Mouse (Mus musculus) bone marrow, adult 2 months (tissue): ENCODE data around the gene Mboat7. TPM values are rescaled to one million over a fixed set of nuclear protein-coding genes. Genes with fewer than 3 reads are reported as not detected.
"Not testable (repeated sequence)": the region's sequence is repeated elsewhere in the genome, so short reads cannot be mapped to it uniquely, and the experiment has no call there.

Source experiments
- H3K27ac ChIP-seq: fragments of 200-500 bp; 2 replicates; pipeline ENCODE4 v1.5.1; 2012; ENCODE audit warnings: low read depth, mild to moderate bottlenecking, control low read depth, inconsistent platforms, low read length; ENCODE audit not compliant: control insufficient read depth, poor library complexity, insufficient read depth
- H3K4me1 ChIP-seq: fragments of 200-500 bp; 2 replicates; pipeline ENCODE4 v1.6.1; 2011; ENCODE audit warnings: low read length; ENCODE audit not compliant: control insufficient read depth, insufficient read depth
- H3K4me3 ChIP-seq: fragments of 200-500 bp; replicated peaks from 2 replicates; pipeline ENCODE3; 2011; ENCODE audit warnings: mild to moderate bottlenecking, low read depth, low read length, control low read depth; ENCODE audit not compliant: control insufficient read depth
- CTCF ChIP-seq: fragments of 200-500 bp; IDR thresholded peaks from 2 replicates; pipeline ENCODE4 v1.5.1; 2011; ENCODE audit warnings: low read length, control low read depth; ENCODE audit not compliant: control insufficient read depth, insufficient read depth
- POLR2A ChIP-seq: fragments of 200-500 bp; IDR thresholded peaks from 2 replicates; pipeline ENCODE4 v1.6.1; 2011; ENCODE audit warnings: low read depth, mild to moderate bottlenecking, control low read depth, low read length, borderline replicate concordance; ENCODE audit not compliant: control insufficient read depth
- WGBS: fragments of 180-500 bp; shearing (Covaris S2); methylation state at CpG from one replicate; pipeline ENCODE4 v1.1.7; 2018; 5-methylcytosine and 5-hydroxymethylcytosine counted together
- polyA plus RNA-seq: library from polyadenylated mRNA; stranded (reverse); fragments of >200 nt; gene quantifications from 2 replicates; pipeline ENCODE4 v1.2.4, GENCODE M21; 2011; ENCODE audit warnings: low replicate concordance; ENCODE audit not compliant: missing spikeins, insufficient read depth, insufficient read length

Gene Mboat7
- polyA plus RNA-seq, 1 experiment: 43.5 TPM

GRCm38 (mm10) chr7:3703148-3703878 is 10.0 kb upstream of the Mboat7 start:
- Histone ChIP-seq H3K4me1 (peaks cover 1% of the 10 kb centered on the region; the same call in 1 of the 2 replicates), H3K4me3 (peak overlapping the region; percentile 95), H3K27ac (peak overlapping the region; percentile 40)
- TF ChIP-seq POLR2A (no peak), CTCF (no peak)
- WGBS: 17% methylated on average over 6 of the region's 6 CpGs

GRCm38 (mm10) chr7:3698471-3698870 is 5.1 kb upstream of the Mboat7 start:
- no peak for TF ChIP-seq POLR2A
- no peak for TF ChIP-seq CTCF
- WGBS: 89% methylated on average over 6 of the region's 6 CpGs
- no peak overlapping the region for H3K27ac ChIP-seq
- no peak overlapping the region for H3K4me3 ChIP-seq
- no peaks in the 10 kb centered on the region for H3K4me1 ChIP-seq

- H3K4me1 ChIP-seq: not testable (repeated sequence)
- 6% methylated on average over 9 of the region's 9 CpGs for WGBS
- H3K4me3 ChIP-seq: peak overlapping the region; percentile 55
- H3K27ac ChIP-seq: peak overlapping the region; percentile 62
Observed at GRCm38 (mm10) chr7:3694949-3695305, 1.6 kb upstream of the Mboat7 start.

- WGBS: 3% methylated on average over 55 of the region's 55 CpGs
- H3K4me1 ChIP-seq: no peaks in the 10 kb centered on the region
- H3K4me3 ChIP-seq: peak overlapping the region; percentile 75
- H3K27ac ChIP-seq: peak overlapping the region; percentile 85
- TF ChIP-seq CTCF (no peak), POLR2A (peak; percentile 20; the same call in 1 of the 2 replicates)
Observed at GRCm38 (mm10) chr7:3694076-3694948, 989 bp upstream of the Mboat7 start.

- Histone ChIP-seq H3K4me3 (peak overlapping the region; percentile 75), H3K4me1 (no peaks in the 10 kb centered on the region), H3K27ac (peak overlapping the region; percentile 85)
- TF ChIP-seq POLR2A: no peak
- no peak for TF ChIP-seq CTCF
- WGBS: under 1% methylated on average over 18 of the region's 18 CpGs
Observed at GRCm38 (mm10) chr7:3693809-3694075, 419 bp upstream of the Mboat7 start.

- H3K4me1 ChIP-seq: no peaks in the 10 kb centered on the region
- peak within 1 kb of the TSS; percentile 85 for H3K27ac ChIP-seq
- TF ChIP-seq CTCF (0 out of 2 replicates have a peak, but pooled peaks have one; percentile 23), POLR2A (peak; percentile 52; the same call in 1 of the 2 replicates)
- peak within 1 kb of the TSS; percentile 75 for H3K4me3 ChIP-seq
- WGBS: under 1% methylated on average over 49 of the region's 49 CpGs
Observed at GRCm38 (mm10) chr7:3692382-3692986, 839 bp downstream of the Mboat7 start, which contains the start of gene Tsen34. Tsen34 (plus strand) TSS chr7:3692863.

GRCm38 (mm10) chr7:3691919-3692318 is 1.4 kb downstream of the Mboat7 start:
- Histone ChIP-seq H3K27ac (peak overlapping the region; percentile 9; the same call in 1 of the 2 replicates), H3K4me3 (peak overlapping the region; percentile 75), H3K4me1 (no peaks in the 10 kb centered on the region)
- TF ChIP-seq CTCF (no peak), POLR2A (no peak)
- 8% methylated on average over 3 of the region's 3 CpGs for WGBS
